Mouse (Mus musculus) midbrain, embryonic 15.5 days (tissue): ENCODE measurements at regions not wholly inside any gene's neighbourhood (a gene's known extent, or its start where the extent isn't known, plus 50 kb on each side); places are given as distances from the start of the nearest gene placed in this dataset.

Source experiments
- ATAC-seq: fragments of 200-750 bp; cut with Nextera tagmentation; replicated peaks from 2 replicates; pipeline ENCODE4 v1.8.0; 2017; ENCODE audit warnings: moderate TSS enrichment
- H3K27ac ChIP-seq: fragments of 300-500 bp; sonication (generic); 2 replicates; pipeline ENCODE4 v1.5.1; 2015; ENCODE audit warnings: mild to moderate bottlenecking, inconsistent platforms
- H3K27me3 ChIP-seq: fragments of 300-500 bp; sonication (generic); replicated peaks from 2 replicates; pipeline ENCODE4 v1.6.1; 2015; ENCODE audit warnings: inconsistent platforms
- H3K36me3 ChIP-seq: fragments of 300-500 bp; sonication (generic); replicated peaks from 2 replicates; pipeline ENCODE4 v1.6.1; 2015; ENCODE audit warnings: inconsistent platforms
- H3K4me1 ChIP-seq: fragments of 300-500 bp; sonication (generic); 2 replicates; pipeline ENCODE4 v1.6.1; 2015; ENCODE audit warnings: inconsistent platforms
- H3K4me2 ChIP-seq: fragments of 300-500 bp; sonication (generic); 2 replicates; pipeline ENCODE4 v1.6.1; 2015; ENCODE audit warnings: inconsistent platforms, mild to moderate bottlenecking, moderate library complexity
- H3K4me3 ChIP-seq: fragments of 300-500 bp; sonication (generic); 2 replicates; pipeline ENCODE4 v1.5.1; 2015; ENCODE audit warnings: mild to moderate bottlenecking, inconsistent platforms
- H3K9ac ChIP-seq: fragments of 300-500 bp; sonication (generic); 2 replicates; pipeline ENCODE4 v1.6.1; 2015; ENCODE audit warnings: mild to moderate bottlenecking, inconsistent platforms
- H3K9me3 ChIP-seq: fragments of 300-500 bp; sonication (generic); 2 replicates; pipeline ENCODE4 v1.6.1; 2016; ENCODE audit warnings: inconsistent platforms
- WGBS: fragments of 180-500 bp; shearing (Covaris S2); methylation state at CpG from one replicate; pipeline ENCODE4 v1.1.7; 2015; ENCODE audit warnings: mixed read lengths; 5-methylcytosine and 5-hydroxymethylcytosine counted together

DNA sequence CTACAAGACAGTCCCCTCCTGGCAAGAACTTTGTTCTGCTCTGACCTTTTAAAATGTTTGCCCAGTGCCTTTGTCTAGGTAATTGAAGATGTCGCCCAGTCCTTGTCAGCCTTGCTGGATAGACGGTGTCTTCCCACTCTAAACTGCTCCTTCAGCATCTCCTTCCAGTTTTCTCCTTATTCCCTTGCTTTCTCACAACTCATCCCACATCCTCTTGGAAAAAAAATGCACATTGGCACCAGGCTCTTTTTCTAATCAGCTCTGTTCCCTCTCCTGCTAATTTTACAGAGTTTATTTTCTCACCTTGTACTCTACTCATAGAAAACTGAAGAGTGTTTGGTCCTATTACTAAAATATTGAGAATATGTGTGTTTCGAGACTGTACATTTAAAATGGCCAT, 466.3 kb downstream of the Lmo4 start:
- Histone ChIP-seq H3K27ac (no peak overlapping the region), H3K9me3 (no peaks in the 10 kb centered on the region), H3K36me3 (no peaks in the 10 kb centered on the region), H3K27me3 (no peaks in the 10 kb centered on the region), H3K4me1 (no peaks in the 10 kb centered on the region), H3K4me3 (no peak overlapping the region), H3K4me2 (no peak overlapping the region), H3K9ac (no peak overlapping the region)
- 71% methylated on average over 3 of the region's 3 CpGs for WGBS
- ATAC-seq = no peak

DNA sequence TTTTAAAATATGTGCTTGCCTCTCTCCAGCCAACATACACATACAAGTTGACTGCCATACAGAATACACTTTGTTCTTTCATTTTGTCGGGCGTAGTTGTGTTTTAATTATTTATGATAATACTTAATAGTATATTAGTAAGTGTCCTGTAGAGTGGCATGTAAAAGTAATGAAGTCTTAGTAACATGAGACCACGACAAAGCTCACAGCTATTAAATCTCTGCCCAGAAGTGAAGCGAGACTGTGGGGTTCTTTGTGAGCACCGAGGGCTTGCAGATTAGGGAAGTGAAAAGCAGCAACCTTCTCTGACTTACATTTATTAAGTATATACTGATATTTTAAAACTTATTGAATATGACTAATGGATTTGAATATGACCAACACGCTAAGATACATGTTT, 467.2 kb downstream of the Lmo4 start:
- Histone ChIP-seq H3K4me3 (no peak overlapping the region), H3K36me3 (no peaks in the 10 kb centered on the region), H3K27me3 (no peaks in the 10 kb centered on the region), H3K4me2 (no peak overlapping the region), H3K9ac (no peak overlapping the region), H3K9me3 (no peaks in the 10 kb centered on the region), H3K27ac (no peak overlapping the region), H3K4me1 (no peaks in the 10 kb centered on the region)
- WGBS = 68% methylated on average over 6 of the region's 6 CpGs
- ATAC-seq = no peak

DNA sequence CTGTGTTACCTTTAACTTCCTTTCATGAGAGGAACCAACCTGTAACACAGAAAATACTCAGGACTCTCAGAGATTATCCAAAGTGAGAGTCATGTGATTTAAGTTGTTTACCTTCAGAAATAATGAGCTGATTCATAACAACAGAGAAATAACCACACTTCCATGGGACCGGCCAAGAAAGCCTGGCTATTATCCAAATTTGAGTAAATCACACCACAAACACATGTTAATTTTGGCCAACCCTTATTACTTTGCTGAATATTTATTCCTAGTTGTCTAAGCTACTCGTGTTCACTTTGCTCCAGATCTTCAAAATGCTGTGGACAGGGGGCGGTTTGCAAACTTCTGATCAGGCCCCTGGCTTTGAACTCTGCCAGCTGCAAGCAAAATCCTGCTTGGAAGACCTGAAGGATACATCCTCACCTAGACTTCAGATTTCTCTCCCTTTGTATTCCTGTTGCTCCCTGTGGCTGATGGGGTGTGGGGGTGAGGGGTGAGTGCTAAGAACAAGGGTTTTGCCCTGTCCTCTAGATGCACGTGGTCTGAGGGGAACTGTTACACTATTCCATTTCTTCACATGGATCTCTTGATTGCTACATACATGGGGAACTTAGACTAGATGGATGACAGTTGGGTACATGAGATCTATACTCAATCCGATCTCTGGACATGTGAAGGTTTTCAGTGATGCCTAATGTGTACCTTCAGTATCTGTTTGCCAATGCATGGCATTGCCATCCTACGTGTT, 468.2 kb downstream of the Lmo4 start:
- Histone ChIP-seq H3K4me3 (no peak overlapping the region), H3K4me2 (no peak overlapping the region), H3K4me1 (no peaks in the 10 kb centered on the region), H3K27me3 (no peaks in the 10 kb centered on the region), H3K36me3 (no peaks in the 10 kb centered on the region), H3K9ac (no peak overlapping the region), H3K27ac (no peak overlapping the region), H3K9me3 (no peaks in the 10 kb centered on the region)
- WGBS = 84% methylated on average over 6 of the region's 6 CpGs
- no peak for ATAC-seq

DNA sequence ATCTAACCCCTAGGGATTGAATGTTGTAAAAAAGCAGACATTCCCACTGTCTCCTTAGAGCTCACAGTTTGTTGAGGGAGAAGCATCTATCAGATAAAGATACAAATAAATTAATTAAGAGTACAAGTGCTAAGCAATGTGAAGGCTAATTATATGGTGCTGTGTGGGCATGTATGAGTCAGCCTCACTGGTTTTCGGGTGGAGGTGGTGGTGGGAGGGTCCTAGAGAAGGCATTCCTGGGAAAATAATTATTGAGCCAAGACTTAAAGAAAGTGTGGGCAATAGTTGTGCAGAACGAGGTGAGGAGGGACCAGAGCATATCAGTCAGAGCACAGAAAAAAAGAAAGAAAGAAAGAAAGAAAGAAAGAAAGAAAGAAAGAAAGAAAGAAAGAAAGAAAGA, 470.2 kb downstream of the Lmo4 start:
- H3K9ac ChIP-seq = no peak overlapping the region
- 74% methylated on average over 2 of the region's 2 CpGs for WGBS
- no peak overlapping the region for H3K4me3 ChIP-seq
- no peaks in the 10 kb centered on the region for H3K27me3 ChIP-seq
- H3K4me2 ChIP-seq = no peak overlapping the region
- no peak overlapping the region for H3K27ac ChIP-seq
- no peaks in the 10 kb centered on the region for H3K9me3 ChIP-seq
- no peaks in the 10 kb centered on the region for H3K36me3 ChIP-seq
- H3K4me1 ChIP-seq = no peaks in the 10 kb centered on the region
- ATAC-seq = no peak

DNA sequence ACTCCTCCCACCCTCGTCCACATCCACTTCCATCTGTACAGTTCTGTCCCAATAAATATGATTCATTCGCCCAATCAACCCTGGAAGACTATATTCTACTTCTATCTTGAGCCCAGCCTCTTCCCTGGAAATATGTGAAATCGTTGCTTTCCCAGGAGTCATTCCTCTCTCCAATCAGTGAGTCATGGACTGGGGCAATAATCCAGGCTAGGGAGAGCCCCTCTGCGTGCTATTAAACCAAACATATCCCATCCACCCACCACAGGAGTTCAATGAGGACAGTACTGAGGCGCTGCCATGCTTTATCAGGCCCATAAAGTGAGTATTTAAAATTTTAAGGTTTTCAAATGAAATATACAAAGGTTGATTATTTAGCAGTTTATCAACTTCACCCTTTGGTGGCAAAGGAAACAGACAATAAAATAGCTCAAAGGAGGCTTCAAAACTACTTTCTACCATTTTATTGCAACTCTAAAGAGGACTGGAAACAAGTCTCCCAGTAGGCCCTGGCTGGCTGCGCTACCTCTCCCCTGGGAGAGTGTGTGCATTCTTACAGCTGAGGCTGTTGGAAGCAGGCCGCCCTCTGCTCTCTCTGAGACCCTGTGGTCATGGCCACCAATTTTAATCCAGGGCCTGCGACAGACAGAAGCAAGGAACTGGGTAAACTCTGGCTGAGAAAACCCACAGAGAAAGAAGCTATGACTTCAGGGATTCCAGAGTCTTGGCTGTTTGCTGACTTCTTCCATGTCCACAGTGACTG, 471.9 kb downstream of the Lmo4 start:
- Histone ChIP-seq H3K27ac (no peak overlapping the region), H3K4me2 (no peak overlapping the region), H3K9ac (no peak overlapping the region), H3K36me3 (no peaks in the 10 kb centered on the region), H3K9me3 (no peaks in the 10 kb centered on the region), H3K4me3 (no peak overlapping the region), H3K27me3 (no peaks in the 10 kb centered on the region), H3K4me1 (no peaks in the 10 kb centered on the region)
- 89% methylated on average over 8 of the region's 8 CpGs for WGBS
- no peak for ATAC-seq

GRCm38 (mm10) chr3:143729473-143730076, 475.4 kb downstream of the Lmo4 start:
- H3K27me3 ChIP-seq = no peaks in the 10 kb centered on the region
- ATAC-seq = no peak
- H3K27ac ChIP-seq = no peak overlapping the region
- H3K9ac ChIP-seq = no peak overlapping the region
- H3K9me3 ChIP-seq = no peaks in the 10 kb centered on the region
- H3K4me1 ChIP-seq = no peaks in the 10 kb centered on the region
- 74% methylated on average over 8 of the region's 8 CpGs for WGBS
- no peak overlapping the region for H3K4me2 ChIP-seq
- no peak overlapping the region for H3K4me3 ChIP-seq
- no peaks in the 10 kb centered on the region for H3K36me3 ChIP-seq

DNA sequence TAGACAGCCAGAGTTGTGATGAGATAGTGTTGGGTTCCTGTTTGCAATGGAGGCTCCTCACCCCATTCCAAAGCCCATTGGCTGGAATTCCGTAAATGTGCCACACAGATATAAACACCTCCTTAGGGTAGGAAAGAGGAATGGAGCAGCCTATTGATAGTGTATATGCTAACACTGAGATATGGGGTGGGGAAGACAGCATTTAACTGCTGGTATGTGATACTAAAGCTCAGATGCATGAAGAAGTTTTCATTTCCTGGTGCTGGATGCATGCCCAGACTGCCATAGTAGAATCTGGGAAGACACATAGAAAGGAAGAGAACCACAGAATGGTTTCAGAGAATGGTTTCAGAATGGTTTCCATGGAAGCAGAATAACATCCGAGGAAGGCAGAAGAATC, 482.4 kb downstream of the Lmo4 start:
- Histone ChIP-seq H3K4me3 (no peak overlapping the region), H3K27ac (no peak overlapping the region), H3K27me3 (no peaks in the 10 kb centered on the region), H3K36me3 (no peaks in the 10 kb centered on the region), H3K4me1 (no peaks in the 10 kb centered on the region), H3K9ac (no peak overlapping the region), H3K9me3 (no peaks in the 10 kb centered on the region), H3K4me2 (no peak overlapping the region)
- no peak for ATAC-seq
- 72% methylated on average over 2 of the region's 2 CpGs for WGBS

GRCm38 (mm10) chr3:143722082-143722481, 482.9 kb downstream of the Lmo4 start:
- 96% methylated on average over 3 of the region's 3 CpGs for WGBS

DNA sequence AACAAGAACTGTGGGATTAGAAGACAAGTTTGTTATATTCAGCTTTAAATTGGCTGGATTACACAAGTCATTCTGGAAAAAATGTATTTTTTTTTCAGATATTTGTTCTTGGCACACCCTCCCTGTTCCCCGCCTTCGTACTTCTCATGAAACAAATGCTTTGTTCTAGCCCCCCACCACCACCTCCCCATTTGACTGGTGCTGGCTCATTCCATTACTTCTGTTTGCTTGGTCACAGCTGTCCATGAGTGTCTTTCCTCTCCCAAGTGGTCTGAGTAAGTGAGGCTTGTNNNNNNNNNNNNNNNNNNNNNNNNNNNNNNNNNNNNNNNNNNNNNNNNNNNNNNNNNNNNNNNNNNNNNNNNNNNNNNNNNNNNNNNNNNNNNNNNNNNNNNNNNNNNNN, 491.8 kb downstream of the Lmo4 start:
- Histone ChIP-seq H3K27me3 (no peaks in the 10 kb centered on the region), H3K36me3 (no peaks in the 10 kb centered on the region), H3K4me1 (peaks cover 3% of the 10 kb centered on the region), H3K4me3 (no peak overlapping the region), H3K9ac (no peak overlapping the region), H3K27ac (no peak overlapping the region), H3K4me2 (no peak overlapping the region), H3K9me3 (peaks cover 4% of the 10 kb centered on the region; the same call in 1 of the 2 replicates)
- ATAC-seq = no peak
- WGBS = 71% methylated on average over 2 of the region's 2 CpGs

More at GRCm38 (mm10) chr3:143722082-143722481, 482.9 kb downstream of the Lmo4 start:
- Histone ChIP-seq H3K4me2 (no peak overlapping the region), H3K36me3 (no peaks in the 10 kb centered on the region), H3K27ac (no peak overlapping the region), H3K27me3 (no peaks in the 10 kb centered on the region), H3K9ac (no peak overlapping the region), H3K9me3 (no peaks in the 10 kb centered on the region), H3K4me3 (no peak overlapping the region), H3K4me1 (no peaks in the 10 kb centered on the region)
- no peak for ATAC-seq

GRCm38 (mm10) chr3:143710805-143711469, 494.1 kb downstream of the Lmo4 start:
- H3K4me2 ChIP-seq = peak overlapping the region; percentile 28
- no peak overlapping the region for H3K9ac ChIP-seq
- no peak overlapping the region for H3K27ac ChIP-seq
- H3K27me3 ChIP-seq = no peaks in the 10 kb centered on the region
- H3K4me1 ChIP-seq = peaks cover 3% of the 10 kb centered on the region
- WGBS = 27% methylated on average over 16 of the region's 16 CpGs
- peaks cover 4% of the 10 kb centered on the region; the same call in 1 of the 2 replicates for H3K9me3 ChIP-seq
- H3K4me3 ChIP-seq = no peak overlapping the region
- ATAC-seq = peak; percentile 70; the same call in 1 of the 2 replicates
- no peaks in the 10 kb centered on the region for H3K36me3 ChIP-seq

DNA sequence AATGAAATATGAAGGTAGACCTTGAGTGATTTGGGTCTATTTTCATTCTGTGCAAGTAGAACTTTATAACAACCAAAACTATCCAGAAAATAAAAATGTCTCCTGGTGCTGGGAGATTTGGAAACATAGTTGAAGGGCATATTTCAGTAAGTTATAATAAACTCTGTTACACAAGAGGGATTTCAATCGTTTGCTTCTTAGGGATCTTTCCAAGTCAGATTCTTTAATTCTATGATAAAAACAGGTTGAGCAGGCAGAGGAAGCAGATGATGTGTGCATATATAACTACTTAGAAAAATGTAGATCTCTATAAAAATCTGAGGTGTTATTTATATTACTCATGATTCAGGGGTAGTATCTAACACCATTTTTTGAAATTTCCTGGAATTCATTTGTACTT, 498.3 kb downstream of the Lmo4 start:
- peaks cover 3% of the 10 kb centered on the region for H3K4me1 ChIP-seq

DNA sequence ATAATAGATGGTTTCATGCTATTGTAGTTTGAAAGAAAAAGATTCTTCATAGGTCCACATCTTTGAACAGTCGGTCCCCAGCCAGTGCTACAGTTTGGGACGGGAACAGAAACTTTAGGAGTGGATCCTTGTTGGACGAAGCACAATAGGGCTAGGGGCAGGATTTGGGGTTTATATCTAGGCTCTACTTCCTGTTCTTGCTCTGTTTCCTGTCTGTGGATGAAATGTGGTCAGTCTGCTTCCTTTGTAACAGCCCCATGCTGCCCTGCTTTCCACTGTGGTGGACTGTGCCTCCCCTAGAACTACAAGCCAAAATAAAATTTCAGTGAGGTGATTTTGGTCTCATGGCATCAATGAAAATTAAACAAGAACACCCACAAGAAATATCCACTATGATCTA, 510.2 kb downstream of the Lmo4 start:
- 91% methylated on average over 3 of the region's 3 CpGs for WGBS
- no peak overlapping the region for H3K4me2 ChIP-seq
- no peaks in the 10 kb centered on the region for H3K9me3 ChIP-seq
- no peak overlapping the region for H3K4me3 ChIP-seq
- no peak overlapping the region for H3K27ac ChIP-seq
- no peak for ATAC-seq
- no peaks in the 10 kb centered on the region for H3K36me3 ChIP-seq
- no peaks in the 10 kb centered on the region for H3K4me1 ChIP-seq
- no peak overlapping the region for H3K9ac ChIP-seq
- no peaks in the 10 kb centered on the region for H3K27me3 ChIP-seq

More for the DNA sequence above, 498.3 kb downstream of the Lmo4 start:
- no peaks in the 10 kb centered on the region for H3K36me3 ChIP-seq
- no peak overlapping the region for H3K4me3 ChIP-seq
- H3K4me2 ChIP-seq = no peak overlapping the region
- no peaks in the 10 kb centered on the region for H3K9me3 ChIP-seq
- ATAC-seq = no peak
- WGBS = 85% methylated on average over 1 of the region's 1 CpGs
- no peaks in the 10 kb centered on the region for H3K27me3 ChIP-seq
- H3K9ac ChIP-seq = no peak overlapping the region
- no peak overlapping the region for H3K27ac ChIP-seq
